Mouse (Mus musculus) CH12.LX (cell line): ENCODE data around the gene Polr2f. TPM values are rescaled to one million over a fixed set of nuclear protein-coding genes. Genes with fewer than 3 reads are reported as not detected.

Experiments used
- DNase-seq: peaks from one replicate; pipeline ENCODE4 v3.0.0-alpha.2; 2013; ENCODE audit errors: extremely low read depth
- H3K27ac ChIP-seq: 2 replicates; pipeline ENCODE4 v1.5.1; 2012; ENCODE audit warnings: low read depth, mild to moderate bottlenecking, control low read depth, moderate library complexity; ENCODE audit not compliant: insufficient read depth
- H3K27me3 ChIP-seq: replicated peaks from 2 replicates; pipeline ENCODE3; 2012; ENCODE audit warnings: inconsistent platforms
- H3K36me3 ChIP-seq, 2 experiments: replicated peaks in 1 of 2; 2 replicates each; pipeline versions ENCODE3 to v1.6.1; 2012; ENCODE audit warnings: inconsistent platforms in 1 of 2, low read length in 1 of 2, mild to moderate bottlenecking in 1 of 2, mixed read lengths in 1 of 2, moderate library complexity in 1 of 2; ENCODE audit not compliant: control insufficient read depth in 1 of 2, insufficient read depth in 1 of 2
- H3K4me1 ChIP-seq, 2 experiments: 2 replicates each; pipeline ENCODE4 v1.6.1; 2012; ENCODE audit warnings: inconsistent platforms in 1 of 2, moderate library complexity in 1 of 2; ENCODE audit not compliant: insufficient read depth in 2 of 2, control insufficient read depth in 1 of 2
- H3K4me2 ChIP-seq: 2 replicates; pipeline ENCODE4 v1.6.1; 2012; ENCODE audit warnings: low read depth, mild to moderate bottlenecking, control low read depth; ENCODE audit not compliant: poor library complexity, insufficient read depth, severe bottlenecking
- H3K4me3 ChIP-seq, 3 experiments: fragments of 150-350 bp in 1 of 3; sonication (generic) in 1 of 3; replicated peaks in 1 of 3; 2 replicates each; pipeline versions ENCODE3 to v1.5.1; 2011 to 2012; ENCODE audit warnings: low read depth in 2 of 3, low read length in 2 of 3, mild to moderate bottlenecking in 2 of 3, moderate library complexity in 2 of 3, control low read depth in 1 of 3, improper control_type of control experiment in 1 of 3, inconsistent platforms in 1 of 3, mixed read lengths in 1 of 3; ENCODE audit not compliant: poor library complexity in 1 of 3
- H3K79me2 ChIP-seq: replicated peaks from 2 replicates; pipeline ENCODE4 v1.6.1; 2012; ENCODE audit warnings: mild to moderate bottlenecking, moderate library complexity; ENCODE audit not compliant: control insufficient read depth, poor library complexity, insufficient read depth, severe bottlenecking; ENCODE audit errors: extremely low read depth
- H3K9ac ChIP-seq: 2 replicates; pipeline ENCODE4 v1.6.1; 2012; ENCODE audit warnings: low read depth, mild to moderate bottlenecking, control low read depth, moderate library complexity; ENCODE audit not compliant: insufficient read depth
- H3K9me3 ChIP-seq: replicated peaks from 2 replicates; pipeline ENCODE3; 2012; ENCODE audit warnings: low read length, inconsistent platforms, mixed read lengths
- BHLHE40 ChIP-seq: IDR thresholded peaks from 2 replicates; pipeline ENCODE4 v1.6.1; 2011; ENCODE audit warnings: mild to moderate bottlenecking, low read depth, low read length, improper control_type of control experiment
- CHD1 ChIP-seq: IDR thresholded peaks from 2 replicates; pipeline ENCODE4 v1.6.1; 2012; ENCODE audit warnings: low read depth, low read length, improper control_type of control experiment, inconsistent platforms
- CTCF ChIP-seq, 2 experiments: IDR thresholded peaks in 1 of 2; conservative IDR thresholded peaks in 1 of 2; 2 replicates each; pipeline ENCODE4 v1.5.1; 2011 to 2012; ENCODE audit warnings: low read depth in 2 of 2, low read length in 2 of 2, improper control_type of control experiment in 1 of 2, inconsistent platforms in 1 of 2, mild to moderate bottlenecking in 1 of 2, moderate library complexity in 1 of 2
- ELF1 ChIP-seq: IDR thresholded peaks from 2 replicates; pipeline ENCODE4 v1.6.1; 2014; ENCODE audit warnings: low read depth, mild to moderate bottlenecking, inconsistent platforms, low read length, improper control_type of control experiment
- GABPA ChIP-seq: IDR thresholded peaks from 2 replicates; pipeline ENCODE4 v1.6.1; 2012; ENCODE audit warnings: low read depth, low read length, improper control_type of control experiment, inconsistent platforms; ENCODE audit not compliant: insufficient replicate concordance
- HCFC1 ChIP-seq: IDR thresholded peaks from 2 replicates; pipeline ENCODE4 v1.6.1; 2012; ENCODE audit warnings: low read depth, mild to moderate bottlenecking, inconsistent platforms, low read length, improper control_type of control experiment
- JUND ChIP-seq: conservative IDR thresholded peaks from 2 replicates; pipeline ENCODE4 v1.6.1; 2011; ENCODE audit warnings: low read depth, low read length, improper control_type of control experiment
- KAT2A ChIP-seq: IDR thresholded peaks from 2 replicates; pipeline ENCODE4 v1.6.1; 2012; ENCODE audit warnings: low read length, improper control_type of control experiment, inconsistent platforms; ENCODE audit not compliant: insufficient replicate concordance
- MAFK ChIP-seq: IDR thresholded peaks from 2 replicates; pipeline ENCODE4 v1.6.1; 2011; ENCODE audit warnings: low read length, improper control_type of control experiment; ENCODE audit not compliant: insufficient replicate concordance
- MAZ ChIP-seq: IDR thresholded peaks from 2 replicates; pipeline ENCODE4 v1.6.1; 2012; ENCODE audit warnings: low read depth, mild to moderate bottlenecking, inconsistent platforms, low read length, improper control_type of control experiment, moderate library complexity
- MEF2A ChIP-seq: IDR thresholded peaks from 2 replicates; pipeline ENCODE4 v1.6.1; 2014; ENCODE audit warnings: low read depth, mild to moderate bottlenecking, inconsistent platforms, low read length, improper control_type of control experiment, borderline replicate concordance
- MXI1 ChIP-seq: IDR thresholded peaks from 2 replicates; pipeline ENCODE4 v1.6.1; 2011; ENCODE audit warnings: mild to moderate bottlenecking, low read depth, low read length, improper control_type of control experiment
- MYC ChIP-seq: IDR thresholded peaks from 2 replicates; pipeline ENCODE4 v1.6.1; 2011; ENCODE audit warnings: low read depth, mild to moderate bottlenecking, improper control_type of control experiment, low read length
- NRF1 ChIP-seq: IDR thresholded peaks from 2 replicates; pipeline ENCODE4 v1.6.1; 2014; ENCODE audit warnings: low read depth, mild to moderate bottlenecking, inconsistent platforms, low read length, improper control_type of control experiment, moderate library complexity
- PAX5 ChIP-seq: IDR thresholded peaks from 2 replicates; pipeline ENCODE4 v1.6.1; 2012; ENCODE audit warnings: low read length, inconsistent platforms, mixed read lengths
- POLR2A ChIP-seq: IDR thresholded peaks from 2 replicates; pipeline ENCODE4 v1.6.1; 2011; ENCODE audit warnings: low read depth, mild to moderate bottlenecking, improper control_type of control experiment, low read length
- POLR2AphosphoS2 ChIP-seq: IDR thresholded peaks from 2 replicates; pipeline ENCODE4 v1.6.1; 2011; ENCODE audit warnings: low read depth, low read length, improper control_type of control experiment
- RAD21 ChIP-seq: IDR thresholded peaks from 2 replicates; pipeline ENCODE4 v1.6.1; 2011; ENCODE audit warnings: low read depth, mild to moderate bottlenecking, low read length, improper control_type of control experiment, moderate library complexity
- SIN3A ChIP-seq: IDR thresholded peaks from 2 replicates; pipeline ENCODE4 v1.6.1; 2012; ENCODE audit warnings: low read length, improper control_type of control experiment, inconsistent platforms
- SMC3 ChIP-seq: IDR thresholded peaks from 2 replicates; pipeline ENCODE4 v1.6.1; 2011; ENCODE audit warnings: low read depth, low read length, improper control_type of control experiment
- TBP ChIP-seq: conservative IDR thresholded peaks from 2 replicates; pipeline ENCODE4 v1.6.1; 2011; ENCODE audit warnings: low read depth, low read length, improper control_type of control experiment
- TCF12 ChIP-seq: IDR thresholded peaks from 2 replicates; pipeline ENCODE4 v1.6.1; 2014; ENCODE audit warnings: low read depth, mild to moderate bottlenecking, inconsistent platforms, low read length, improper control_type of control experiment
- UBTF ChIP-seq: IDR thresholded peaks from 2 replicates; pipeline ENCODE4 v1.6.1; 2012; ENCODE audit warnings: low read depth, mild to moderate bottlenecking, inconsistent platforms, low read length, improper control_type of control experiment, moderate library complexity
- USF2 ChIP-seq: conservative IDR thresholded peaks from 2 replicates; pipeline ENCODE4 v1.6.1; 2011; ENCODE audit warnings: low read depth, low read length, improper control_type of control experiment
- ZC3H11A ChIP-seq: IDR thresholded peaks from 2 replicates; pipeline ENCODE4 v1.6.1; 2012; ENCODE audit warnings: low read depth, mild to moderate bottlenecking, inconsistent platforms, low read length, improper control_type of control experiment
- ZMIZ1 ChIP-seq: IDR thresholded peaks from 2 replicates; pipeline ENCODE4 v1.6.1; 2012; ENCODE audit warnings: low read depth, mild to moderate bottlenecking, inconsistent platforms, low read length, improper control_type of control experiment
- ZNF384 ChIP-seq: IDR thresholded peaks from 2 replicates; pipeline ENCODE4 v1.6.1; 2012; ENCODE audit warnings: low read depth, low read length, improper control_type of control experiment, inconsistent platforms
- dilution Hi-C: fragments of 300-500 bp; cut with MboI; formaldehyde crosslinking; loops from 2 replicates; pipeline ENCODE4 v1.14.3; 2020; ENCODE audit warnings: low sequenced_read_pairs; ENCODE audit not compliant: extremely low pct_unique_long_range_greater_than_20kb, extremely low pct_ligation_motif_present
- in situ Hi-C: fragments of 300-500 bp; cut with MboI; formaldehyde crosslinking; loops from 3 replicates; pipeline ENCODE4 v1.14.3; 2019; ENCODE audit warnings: low sequenced_read_pairs, low pct_ligation_motif_present, low pct_unique_long_range_greater_than_20kb, mixed read lengths
- polyA plus RNA-seq: library from polyadenylated mRNA; unstranded; fragments of >175 nt; gene quantifications from 2 replicates; pipeline ENCODE4 v1.2.1, GENCODE M21; 2012; ENCODE audit warnings: low read depth; ENCODE audit not compliant: insufficient read length
- total RNA-seq, 2 experiments: library from RNA; depleted of rRNA; stranded (reverse); fragments of 300-350 nt in 1 of 2; fragments of >200 nt in 1 of 2; gene quantifications; 2 replicates each; pipeline ENCODE4 v1.2.3; 2012 to 2014

Polr2f gene
- total and polyA plus RNA-seq, 3 experiments: 218 to 414 (median 286) TPM

GRCm38 (mm10) chr15:79099456-79099855 is 41.4 kb upstream of the Polr2f start:
- Histone ChIP-seq H3K4me3 (no peak overlapping the region), H3K4me2 (no peak overlapping the region), H3K9me3 (no peaks in the 10 kb centered on the region), H3K27me3 (no peaks in the 10 kb centered on the region), H3K4me1 (no peaks in the 10 kb centered on the region), H3K36me3 (peaks cover 11 to 25% of the 10 kb centered on the region in 2 experiments), H3K9ac (no peak overlapping the region), H3K27ac (no peak overlapping the region), H3K79me2 (no peaks in the 10 kb centered on the region)
- no peak for TF ChIP-seq JUND
- no peak for TF ChIP-seq SIN3A
- no peak for TF ChIP-seq MYC
- TF ChIP-seq POLR2AphosphoS2: no peak
- no peak for TF ChIP-seq MAFK
- TF ChIP-seq CTCF (conservative IDR thresholded peaks at IDR 0.05 in 1 of 2, IDR thresholded peaks at IDR 0.05 in 1 of 2; ENCODE audit: low read depth in 2 of 2, low read length in 2 of 2): no peak
- no peak for TF ChIP-seq CHD1
- no peak for TF ChIP-seq UBTF
- in situ Hi-C loops: loop anchor here (5.0 kb wide), 1 partner anchor 38 kb away; no protein-coding TSS in a partner anchor
- dilution Hi-C loops: no loop called here
- no peak for DNase-seq

- H3K27ac ChIP-seq: no peak overlapping the region
- no peak overlapping the region for H3K9ac ChIP-seq
- no peak overlapping the region for H3K4me3 ChIP-seq
- dilution Hi-C loops: no loop called here
- no peak overlapping the region for H3K4me2 ChIP-seq
- TF ChIP-seq USF2 (no peak), MEF2A (no peak), TCF12 (no peak)
- TF ChIP-seq, all 38 proteins: peak for 0
- Histone ChIP-seq H3K27me3 (no peaks in the 10 kb centered on the region), H3K79me2 (no peaks in the 10 kb centered on the region), H3K9me3 (no peaks in the 10 kb centered on the region), H3K4me1 (no peaks in the 10 kb centered on the region), H3K36me3 (peaks cover 7 to 17% of the 10 kb centered on the region in 2 experiments)
- in situ Hi-C loops: no loop called here
- DNase-seq: no peak
These were observed 40.4 kb upstream of the Polr2f start for GRCm38 (mm10) chr15:79100391-79100790.

GRCm38 (mm10) chr15:79101531-79101930 is 39.3 kb upstream of the Polr2f start:
- in situ Hi-C loops (no loop called here), dilution Hi-C loops (no loop called here)
- no peak overlapping the region for H3K4me2 ChIP-seq
- TF ChIP-seq TCF12: no peak
- no peak for TF ChIP-seq TBP
- no peak for TF ChIP-seq HCFC1
- no peak for TF ChIP-seq CTCF (conservative IDR thresholded peaks at IDR 0.05 in 1 of 2, IDR thresholded peaks at IDR 0.05 in 1 of 2; ENCODE audit: low read depth in 2 of 2, low read length in 2 of 2)
- TF ChIP-seq RAD21: no peak
- TF ChIP-seq NRF1: no peak
- TF ChIP-seq MYC: no peak
- TF ChIP-seq SMC3: no peak
- TF ChIP-seq ZNF384: no peak
- no peak for TF ChIP-seq ZMIZ1
- no peak for TF ChIP-seq KAT2A
- TF ChIP-seq ELF1: no peak
- no peak for TF ChIP-seq MAZ
- no peak for TF ChIP-seq POLR2AphosphoS2
- TF ChIP-seq BHLHE40: no peak
- TF ChIP-seq GABPA: no peak
- no peak for TF ChIP-seq ZC3H11A
- no peak for TF ChIP-seq MXI1
- TF ChIP-seq PAX5: no peak
- TF ChIP-seq POLR2A: no peak
- H3K27me3 ChIP-seq: no peaks in the 10 kb centered on the region
- H3K36me3 ChIP-seq: peaks cover 0 to 5% of the 10 kb centered on the region in 2 experiments
- H3K79me2 ChIP-seq: no peaks in the 10 kb centered on the region
- no peak overlapping the region for H3K9ac ChIP-seq
- H3K9me3 ChIP-seq: no peaks in the 10 kb centered on the region
- H3K4me3 ChIP-seq: no peak overlapping the region
- no peak overlapping the region for H3K27ac ChIP-seq
- H3K4me1 ChIP-seq: 0 out of 4 replicates have a peak, but pooled peaks cover 0 to 2% of the 10 kb centered on the region in 2 experiments
- no peak for DNase-seq
